Comparison of ENCODE assay signal across 24 mouse cellular contexts in genomic region chr2:35565051-35565836, GRCm38 (mm10). TPM values are rescaled to one million over a fixed set of nuclear protein-coding genes. Genes with fewer than 3 reads are reported as not detected.
DNase-seq lines count a peak whose midpoint lies in the region; ATAC-seq and TF ChIP-seq lines count a peak whose summit lies in the region.
"Had no signal": no experiment of that assay in that cellular context is flagged by ENCODE, and none has a peak within 500 bp of the region (broad histone marks: within the 10 kb centered on the region; RNA-seq: fewer than 3 reads in every experiment).

No protein-coding gene starts in this region.

- no peak overlapping the region for H3K9ac ChIP-seq in heart, embryonic 12.5 days
- no peak overlapping the region for H3K9ac ChIP-seq in MEL (ENCODE audit: control insufficient read depth, low read depth, low read length, poor library complexity, severe bottlenecking)
- H3K9ac ChIP-seq in midbrain, embryonic 15.5 days: no peak overlapping the region
- H3K9ac ChIP-seq: embryonic facial prominence, embryonic 12.5 days; embryonic facial prominence, embryonic 15.5 days; forebrain, embryonic 15.5 days; hindbrain, embryonic 13.5 days; intestine, embryonic 15.5 days had no signal

- H3K36me3 ChIP-seq in heart, embryonic 12.5 days: no peaks in the 10 kb centered on the region
- peaks cover 0 to 4% of the 10 kb centered on the region in 2 experiments; a peak in 2 of 4 replicates for H3K36me3 ChIP-seq in MEL (ENCODE audit: control insufficient read depth in 1 of 2, insufficient read depth in 2 of 2, low read length in 2 of 2)
- no peaks in the 10 kb centered on the region for H3K36me3 ChIP-seq in midbrain, embryonic 15.5 days (replicated peaks)
- H3K36me3 ChIP-seq: embryonic facial prominence, embryonic 12.5 days; embryonic facial prominence, embryonic 15.5 days; forebrain, embryonic 15.5 days; hindbrain, embryonic 10.5 days; hindbrain, embryonic 13.5 days; intestine, embryonic 15.5 days had no signal

- H3K27ac ChIP-seq in heart, embryonic 12.5 days (ENCODE audit: poor library complexity, severe bottlenecking): 0 out of 2 replicates have a peak overlapping the region, but pooled peaks have one; percentile 95
- 0 out of 2 replicates have a peak overlapping the region, but pooled peaks have one; percentile 34 for H3K27ac ChIP-seq in MEL (ENCODE audit: control insufficient read depth, low read depth, low read length)
- no peak overlapping the region for H3K27ac ChIP-seq in midbrain, embryonic 15.5 days
- H3K27ac ChIP-seq: embryonic facial prominence, embryonic 12.5 days; embryonic facial prominence, embryonic 15.5 days; forebrain, embryonic 15.5 days; hindbrain, embryonic 10.5 days; hindbrain, embryonic 13.5 days; intestine, embryonic 15.5 days had no signal

- no peaks in the 10 kb centered on the region for H3K9me3 ChIP-seq in heart, embryonic 12.5 days (replicated peaks)
- H3K9me3 ChIP-seq in MEL (replicated peaks; ENCODE audit: insufficient read depth, low read length): no peaks in the 10 kb centered on the region
- H3K9me3 ChIP-seq in midbrain, embryonic 15.5 days: no peaks in the 10 kb centered on the region
- H3K9me3 ChIP-seq: embryonic facial prominence, embryonic 12.5 days; embryonic facial prominence, embryonic 15.5 days; forebrain, embryonic 15.5 days; hindbrain, embryonic 13.5 days; intestine, embryonic 15.5 days had no signal

- no peaks in the 10 kb centered on the region for H3K27me3 ChIP-seq in heart, embryonic 12.5 days (replicated peaks)
- no peaks in the 10 kb centered on the region for H3K27me3 ChIP-seq in MEL (ENCODE audit: control insufficient read depth in 1 of 2, insufficient read depth in 2 of 2, low read length in 2 of 2)
- no peaks in the 10 kb centered on the region for H3K27me3 ChIP-seq in midbrain, embryonic 15.5 days (replicated peaks)
- H3K27me3 ChIP-seq: embryonic facial prominence, embryonic 12.5 days; embryonic facial prominence, embryonic 15.5 days; forebrain, embryonic 15.5 days; Patski had no signal

- TF ChIP-seq RAD21 in MEL (IDR thresholded peaks at IDR 0.05; ENCODE audit: low read depth, low read length): no peak

- TF ChIP-seq POLR2A in MEL (IDR thresholded peaks at IDR 0.05; ENCODE audit: control insufficient read depth in 1 of 2, insufficient read depth in 1 of 2, low read depth in 1 of 2, low read length in 2 of 2, poor library complexity in 1 of 2): no peak

- no peak for DNase-seq in heart, postnatal 36 days
- DNase-seq in MEL (ENCODE audit: low read depth, low spot score) (peak; percentile 61), MEL-GATA-1-ER (ENCODE audit: extremely low read depth, low read depth) (peak; percentile 50)
- DNase-seq in right cerebral cortex, adult 18-20 months: no peak
- DNase-seq: adrenal gland, adult 2 months; adrenal gland, postnatal 14 days; cerebellum, adult 11 months; cerebellum, adult 2 months; cerebellum, adult 9-11 months; cerebellum, postnatal 25 days; gastrocnemius, postnatal 10 days; gastrocnemius, postnatal 36 days; heart, adult 18-20 months had no signal

- 87% methylated on average over 6 of the region's 6 CpGs for WGBS in heart, embryonic 12.5 days
- whole genome bisulfite sequencing in midbrain, embryonic 15.5 days: 89% methylated on average over 6 of the region's 6 CpGs

- peak in 1 of 2 experiments; percentile 52; a peak in 2 of 4 replicates for TF ChIP-seq EP300 in MEL (IDR thresholded peaks at IDR 0.05; ENCODE audit: low read depth in 1 of 2, low read length in 2 of 2)

- no peaks in the 10 kb centered on the region for H3K79me2 ChIP-seq in MEL (ENCODE audit: control insufficient read depth, insufficient read depth, low read length, poor library complexity)

- H3K4me1 ChIP-seq in heart, embryonic 12.5 days (replicated peaks): peaks cover 55% of the 10 kb centered on the region
- peaks cover 11 to 36% of the 10 kb centered on the region in 2 experiments for H3K4me1 ChIP-seq in MEL (ENCODE audit: control insufficient read depth in 1 of 2, insufficient read depth in 2 of 2, low read length in 2 of 2)
- H3K4me1 ChIP-seq in midbrain, embryonic 15.5 days: no peaks in the 10 kb centered on the region
- H3K4me1 ChIP-seq: forebrain, embryonic 15.5 days; hindbrain, embryonic 13.5 days had no signal

- TF ChIP-seq CTCF in MEL (IDR thresholded peaks at IDR 0.05 in 2 of 3, conservative IDR thresholded peaks at IDR 0.05 in 1 of 3; ENCODE audit: control insufficient read depth in 1 of 3, insufficient read depth in 1 of 3, low read depth in 2 of 3, low read length in 3 of 3, poor library complexity in 1 of 3, severe bottlenecking in 1 of 3): no peak

- H3K4me2 ChIP-seq in heart, embryonic 12.5 days: no peak overlapping the region
- no peak overlapping the region for H3K4me2 ChIP-seq in midbrain, embryonic 15.5 days
- H3K4me2 ChIP-seq: embryonic facial prominence, embryonic 12.5 days; embryonic facial prominence, embryonic 15.5 days; forebrain, embryonic 15.5 days; hindbrain, embryonic 13.5 days; intestine, embryonic 15.5 days had no signal

- H3K4me3 ChIP-seq in heart, embryonic 12.5 days: no peak overlapping the region
- H3K4me3 ChIP-seq in MEL (ENCODE audit: control insufficient read depth in 1 of 2, insufficient read depth in 1 of 2, low read depth in 2 of 2, low read length in 2 of 2): no peak overlapping the region
- no peak overlapping the region for H3K4me3 ChIP-seq in midbrain, embryonic 15.5 days
- H3K4me3 ChIP-seq: embryonic facial prominence, embryonic 12.5 days; embryonic facial prominence, embryonic 15.5 days; forebrain, embryonic 15.5 days; hindbrain, embryonic 10.5 days; hindbrain, embryonic 13.5 days; intestine, embryonic 15.5 days had no signal

- ATAC-seq in heart, embryonic 12.5 days (ENCODE audit: insufficient number of reproducible peaks, low FRiP score): no peak
- ATAC-seq in midbrain, embryonic 15.5 days (replicated peaks): no peak
- ATAC-seq: CD4-positive, CD25-positive, alpha-beta regulatory T cell, adult 4 months; forebrain, embryonic 15.5 days; hindbrain, embryonic 16.5 days; intestine, embryonic 15.5 days; Patski had no signal

- intact Hi-C loops in heart, postnatal 36 days (cut with DNase I): no loop called here

TF ChIP-seq in MEL, 35 proteins besides CTCF, POLR2A, EP300 and RAD21:
- TF ChIP-seq GATA1 (IDR thresholded peaks at IDR 0.05; ENCODE audit: low read depth, low read length) (0 out of 2 replicates have a peak, but pooled peaks have one; percentile 40), ETS1 (IDR thresholded peaks at IDR 0.05; ENCODE audit: low read depth, low read length) (0 out of 2 replicates have a peak, but pooled peaks have one; percentile 28), CHD2 (IDR thresholded peaks at IDR 0.05; ENCODE audit: low read length) (no peak)

RNA-seq across cellular contexts. Expression of gene Dab2ip, which starts 7.2 kb away (rescaled TPM):
- polyA plus RNA-seq in heart, embryonic 12.5 days (2016; fragmentation: Nextera tagmentation; extraction: Ambion mirVana): 55.6 and 62.5 TPM in 2 replicates
- 10 to 100 TPM; 41.7 to 54.2 TPM for total RNA-seq in heart, postnatal 36 days (2021)
- 2.5 and 4.0 TPM in 2 replicates for total RNA-seq in MEL (2012; rRNA removed)
- polyA plus RNA-seq in MEL (2012; ENCODE audit: insufficient read depth in 1 of 2, insufficient read length in 2 of 2, low read depth in 1 of 2, low replicate concordance in 2 of 2, missing spikeins in 1 of 2): 1 to 10 TPM in 1 of 2 experiments, not detected in 1; 9.9 TPM
- polyA plus RNA-seq in midbrain, embryonic 15.5 days (2015; fragmentation: Nextera tagmentation; extraction: Ambion mirVana): 75.5 and 79.7 TPM in 2 replicates

Comparison
In these comparisons a context has a peak if more than half of its experiments do, and no peak if none do; other contexts are left out.
1. DNase-seq: peak in MEL (single experiment) and MEL-GATA-1-ER (single experiment); none in heart, postnatal 36 days (0 of 2) and right cerebral cortex, adult 18-20 months (single experiment).